Mouse (Mus musculus): ENCODE measurements around the gene Tbc1d10a.

- TF ChIP-seq POLR2A (IDR thresholded peaks at IDR 0.05; ENCODE audit: low read depth, low read length): no peak
- TF ChIP-seq CTCF (IDR thresholded peaks at IDR 0.05; ENCODE audit: borderline replicate concordance, insufficient read depth, low read length): no peak
These were observed 43.3 kb downstream of the Tbc1d10a start for GRCm38 (mm10) chr11:4229841-4230240.

Measured in embryonic fibroblast, embryonic 13.5 days (primary cell).